In the genomic region with DNA sequence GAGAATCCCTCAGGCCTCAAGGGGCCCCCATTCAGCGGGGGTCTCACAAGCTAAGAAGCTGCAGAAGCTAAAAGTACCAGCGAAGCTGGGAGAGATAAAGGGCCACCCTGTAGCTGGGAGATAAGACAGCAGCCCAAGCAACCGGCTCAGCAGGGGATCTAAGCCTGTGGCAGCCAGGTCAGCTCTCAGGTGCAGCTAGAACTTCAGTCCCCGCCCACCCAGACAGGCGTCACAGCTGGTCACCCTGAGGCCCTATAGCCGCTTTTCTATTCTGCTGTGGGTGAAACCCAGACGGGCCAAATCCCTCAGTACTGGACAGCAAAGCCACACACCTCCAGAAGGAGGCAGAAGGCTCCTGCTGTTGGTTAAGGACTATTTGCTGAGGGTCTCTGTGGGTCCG, we compare ENCODE assay signal across 8 mouse cellular contexts. TPM values are rescaled to one million over a fixed set of nuclear protein-coding genes. Genes with fewer than 3 reads are reported as not detected.
DNase-seq lines count a peak whose midpoint lies in the region; ATAC-seq and TF ChIP-seq lines count a peak whose summit lies in the region.

No protein-coding gene starts in this region.

- DNase-seq in kidney, adult 11 months, result no peak
- DNase-seq in cerebellum, adult 9-10 months, result peak; percentile 52
- peak; percentile 83 to 88 (median 86) for DNase-seq in liver, embryonic 14.5 days (ENCODE audit: low read depth in 3 of 3, low spot score in 3 of 3)
- no peak for DNase-seq in right cerebral cortex, postnatal 4 days
- no peak for DNase-seq in natural killer cell, adult 2 months (ENCODE audit: low spot score in 2 of 2)
- DNase-seq in embryo, embryonic 10.5 days (ENCODE audit: low spot score), result no peak

- 33% methylated on average over 8 of the region's 8 CpGs for WGBS in kidney, embryonic 14.5 days
- WGBS in hindbrain, embryonic 12.5 days, result 21% methylated on average over 8 of the region's 8 CpGs
- WGBS in liver, embryonic 14.5 days (ENCODE audit: insufficient replicate concordance), result 11% methylated on average over 8 of the region's 8 CpGs

- H3K4me2 ChIP-seq in kidney, embryonic 14.5 days (replicated peaks; ENCODE audit: low read depth, low read length), result peak overlapping the region; percentile 9
- peak overlapping the region; percentile 86 for H3K4me2 ChIP-seq in hindbrain, embryonic 12.5 days (replicated peaks)
- peak overlapping the region; percentile 95 for H3K4me2 ChIP-seq in liver, embryonic 14.5 days (ENCODE audit: low read depth)

- H3K4me3 ChIP-seq in kidney, embryonic 14.5 days (ENCODE audit: low read length), result peak overlapping the region; percentile 1; the same call in 1 of the 2 replicates
- no peak overlapping the region for H3K4me3 ChIP-seq in hindbrain, embryonic 12.5 days
- H3K4me3 ChIP-seq in liver, embryonic 14.5 days (ENCODE audit: insufficient read depth in 1 of 2, low read depth in 2 of 2, low read length in 2 of 2), result peak overlapping the region; percentile 91 to 96

- H3K9ac ChIP-seq in kidney, embryonic 14.5 days (ENCODE audit: low read depth, low read length), result 0 out of 2 replicates have a peak overlapping the region, but pooled peaks have one; percentile 25
- no peak overlapping the region for H3K9ac ChIP-seq in hindbrain, embryonic 12.5 days
- H3K9ac ChIP-seq in liver, embryonic 14.5 days (replicated peaks), result peak overlapping the region; percentile 92

- H3K36me3 ChIP-seq in kidney, embryonic 14.5 days (ENCODE audit: control insufficient read depth, insufficient read depth, low read length), result peaks cover 9% of the 10 kb centered on the region; the same call in 1 of the 2 replicates
- no peaks in the 10 kb centered on the region for H3K36me3 ChIP-seq in hindbrain, embryonic 12.5 days
- H3K36me3 ChIP-seq in liver, embryonic 14.5 days (replicated peaks; ENCODE audit: control insufficient read depth, insufficient read depth, low read depth), result peaks cover 28% of the 10 kb centered on the region

- H3K27ac ChIP-seq in kidney, embryonic 14.5 days (ENCODE audit: low read depth, low read length), result no peak overlapping the region
- H3K27ac ChIP-seq in hindbrain, embryonic 12.5 days, result no peak overlapping the region
- peak overlapping the region; percentile 90 for H3K27ac ChIP-seq in liver, embryonic 14.5 days

- TF ChIP-seq EP300 in liver, embryonic 14.5 days (IDR thresholded peaks at IDR 0.05; ENCODE audit: low read depth), result peak; percentile 88

- H3K4me1 ChIP-seq in kidney, embryonic 14.5 days (ENCODE audit: control insufficient read depth, insufficient read depth, low read length), result peaks cover 51% of the 10 kb centered on the region
- peaks cover 44% of the 10 kb centered on the region for H3K4me1 ChIP-seq in hindbrain, embryonic 12.5 days
- peaks cover 32 to 39% of the 10 kb centered on the region in 2 experiments for H3K4me1 ChIP-seq in liver, embryonic 14.5 days (replicated peaks; ENCODE audit: control insufficient read depth in 2 of 2, insufficient read depth in 2 of 2, low read length in 1 of 2)

- H3K27me3 ChIP-seq in kidney, embryonic 14.5 days (ENCODE audit: control insufficient read depth, insufficient read depth, low read length), result peaks cover 3% of the 10 kb centered on the region; the same call in 1 of the 2 replicates
- peaks cover 30% of the 10 kb centered on the region for H3K27me3 ChIP-seq in hindbrain, embryonic 12.5 days
- no peaks in the 10 kb centered on the region for H3K27me3 ChIP-seq in liver, embryonic 14.5 days (ENCODE audit: control insufficient read depth, insufficient read depth, low read length)

- no peak for ATAC-seq in kidney, embryonic 14.5 days (ENCODE audit: low FRiP score, low TSS enrichment)
- ATAC-seq in hindbrain, embryonic 12.5 days (ENCODE audit: low FRiP score), result no peak
- peak; percentile 83 for ATAC-seq in liver, embryonic 14.5 days (ENCODE audit: insufficient read depth)

- no peaks in the 10 kb centered on the region for H3K9me3 ChIP-seq in kidney, embryonic 14.5 days (ENCODE audit: control insufficient read depth, low read length)
- no peaks in the 10 kb centered on the region for H3K9me3 ChIP-seq in hindbrain, embryonic 12.5 days (replicated peaks)
- no peaks in the 10 kb centered on the region for H3K9me3 ChIP-seq in liver, embryonic 14.5 days (ENCODE audit: control insufficient read depth, low read length)

- no peak for TF ChIP-seq CTCF in liver, embryonic 14.5 days (IDR thresholded peaks at IDR 0.05; ENCODE audit: low read depth)

RNA-seq across cellular contexts. Expression of gene Slc29a1, which starts 5.9 kb away (rescaled TPM):
- 61.4 and 83.5 TPM in 2 replicates for polyA plus RNA-seq in kidney, embryonic 14.5 days (2014; fragmentation: Nextera tagmentation; extraction: Ambion mirVana)
- 44.4 and 47.2 TPM in 2 replicates for polyA plus RNA-seq in hindbrain, embryonic 12.5 days (2016; fragmentation: Nextera tagmentation; extraction: Ambion mirVana)
- polyA plus RNA-seq in liver, embryonic 14.5 days (2012; rRNA removed), result 152 and 218 TPM in 2 replicates
- 177 and 188 TPM in 2 replicates for polyA plus RNA-seq in liver, embryonic 14.5 days (2014; fragmentation: Nextera tagmentation; extraction: Ambion mirVana)

RNA-seq across cellular contexts. Expression of gene Mymx, which starts 8.4 kb away (rescaled TPM):
- 4.2 and 5.1 TPM in 2 replicates for polyA plus RNA-seq in kidney, embryonic 14.5 days (2014; fragmentation: Nextera tagmentation; extraction: Ambion mirVana)
- 1.6 and 5.0 TPM in 2 replicates for polyA plus RNA-seq in hindbrain, embryonic 12.5 days (2016; fragmentation: Nextera tagmentation; extraction: Ambion mirVana)
- polyA plus RNA-seq in liver, embryonic 14.5 days (2012; rRNA removed), result 0.10 TPM in 1 of 2 replicates, not detected in the other
- not detected in 2 replicates for polyA plus RNA-seq in liver, embryonic 14.5 days (2014; fragmentation: Nextera tagmentation; extraction: Ambion mirVana)

RNA-seq across cellular contexts. Expression of gene Hsp90ab1, which starts 20.4 kb away (rescaled TPM):
- 1,653 and 1,961 TPM in 2 replicates for polyA plus RNA-seq in kidney, embryonic 14.5 days (2014; fragmentation: Nextera tagmentation; extraction: Ambion mirVana)
- polyA plus RNA-seq in hindbrain, embryonic 12.5 days (2016; fragmentation: Nextera tagmentation; extraction: Ambion mirVana), result 1,350 and 1,487 TPM in 2 replicates
- polyA plus RNA-seq in liver, embryonic 14.5 days (2012; rRNA removed), result 287 and 369 TPM in 2 replicates
- 531 and 582 TPM in 2 replicates for polyA plus RNA-seq in liver, embryonic 14.5 days (2014; fragmentation: Nextera tagmentation; extraction: Ambion mirVana)

RNA-seq across cellular contexts. Expression of gene Slc35b2, which starts 29.8 kb away (rescaled TPM):
- 122 and 140 TPM in 2 replicates for polyA plus RNA-seq in kidney, embryonic 14.5 days (2014; fragmentation: Nextera tagmentation; extraction: Ambion mirVana)
- polyA plus RNA-seq in hindbrain, embryonic 12.5 days (2016; fragmentation: Nextera tagmentation; extraction: Ambion mirVana), result 90.6 and 92.4 TPM in 2 replicates
- polyA plus RNA-seq in liver, embryonic 14.5 days (2012; rRNA removed), result 27.6 and 29.9 TPM in 2 replicates
- 44.8 and 46.4 TPM in 2 replicates for polyA plus RNA-seq in liver, embryonic 14.5 days (2014; fragmentation: Nextera tagmentation; extraction: Ambion mirVana)

RNA-seq across cellular contexts. Expression of gene Nfkbie, which starts 38.0 kb away (rescaled TPM):
- 3.5 and 4.8 TPM in 2 replicates for polyA plus RNA-seq in kidney, embryonic 14.5 days (2014; fragmentation: Nextera tagmentation; extraction: Ambion mirVana)
- 7.0 and 7.7 TPM in 2 replicates for polyA plus RNA-seq in hindbrain, embryonic 12.5 days (2016; fragmentation: Nextera tagmentation; extraction: Ambion mirVana)
- 0.62 and 0.65 TPM in 2 replicates for polyA plus RNA-seq in liver, embryonic 14.5 days (2012; rRNA removed)
- 0.66 TPM in 2 replicates for polyA plus RNA-seq in liver, embryonic 14.5 days (2014; fragmentation: Nextera tagmentation; extraction: Ambion mirVana)

Comparison
In these comparisons a context has a peak if more than half of its experiments do, and no peak if none do; other contexts are left out.
1. H3K4me2 ChIP-seq: peak in every context shown above with its lines; median percentile 95 in liver, embryonic 14.5 days; 86 in hindbrain, embryonic 12.5 days; 9 in kidney, embryonic 14.5 days.
2. DNase-seq: peak in cerebellum, adult 9-10 months (single experiment) and liver, embryonic 14.5 days (3 of 3); none in kidney, adult 11 months (single experiment), right cerebral cortex, postnatal 4 days (single experiment), natural killer cell, adult 2 months (0 of 2) and embryo, embryonic 10.5 days (single experiment).